Mouse (Mus musculus) brain, embryonic 14.5 days (tissue): ENCODE measurements around the gene Ccdc167. TPM values are rescaled to one million over a fixed set of nuclear protein-coding genes. Genes with fewer than 3 reads are reported as not detected.
"Not testable (repeated sequence)": the region's sequence is repeated elsewhere in the genome, so short reads cannot be mapped to it uniquely, and the experiment has no call there.

ENCODE experiments used
- DNase-seq: peaks from one replicate; pipeline ENCODE4 v3.0.0-alpha.2; 2011; ENCODE audit warnings: low read depth
- CTCF ChIP-seq: fragments of 200-500 bp; IDR thresholded peaks from 2 replicates; pipeline ENCODE4 v1.5.1; 2012; ENCODE audit warnings: inconsistent platforms, mild to moderate bottlenecking, moderate library complexity, borderline replicate concordance; ENCODE audit not compliant: insufficient read depth, insufficient read length; ENCODE audit errors: extremely low read depth
- POLR2A ChIP-seq: fragments of 200-500 bp; IDR thresholded peaks from 2 replicates; pipeline ENCODE4 v1.6.1; 2012; ENCODE audit warnings: mild to moderate bottlenecking, inconsistent platforms, borderline replicate concordance; ENCODE audit not compliant: poor library complexity, insufficient read depth, insufficient read length, severe bottlenecking; ENCODE audit errors: extremely low read depth
- polyA plus RNA-seq: library from polyadenylated mRNA; depleted of rRNA; stranded (reverse); fragments of >200 nt; gene quantifications from 2 replicates; pipeline ENCODE4 v1.2.3, GENCODE M21; 2012

The Ccdc167 gene
- polyA plus RNA-seq, 1 experiment, result 18.2 TPM

GRCm38 (mm10) chr17:29736448-29737014 is 19.7 kb upstream of the Ccdc167 start:
- peak; percentile 91 for DNase-seq
- TF ChIP-seq CTCF (no peak), POLR2A (no peak)

GRCm38 (mm10) chr17:29732522-29732921 is 15.7 kb upstream of the Ccdc167 start:
- DNase-seq, result no peak
- no peak for TF ChIP-seq POLR2A

GRCm38 (mm10) chr17:29731953-29732325 is 15.1 kb upstream of the Ccdc167 start:
- no peak for TF ChIP-seq CTCF
- TF ChIP-seq POLR2A, result no peak
- peak; percentile 89 for DNase-seq

GRCm38 (mm10) chr17:29731266-29731952 is 14.6 kb upstream of the Ccdc167 start:
- no peak for TF ChIP-seq CTCF
- no peak for TF ChIP-seq POLR2A
- DNase-seq, result no peak

GRCm38 (mm10) chr17:29730510-29731265 is 13.8 kb upstream of the Ccdc167 start:
- DNase-seq, result peak; percentile 89
- TF ChIP-seq POLR2A, result no peak
- TF ChIP-seq CTCF, result no peak

- TF ChIP-seq CTCF (no peak), POLR2A (no peak)
- DNase-seq, result no peak
These were observed 11.2 kb upstream of the Ccdc167 start for GRCm38 (mm10) chr17:29728082-29728481.

GRCm38 (mm10) chr17:29725027-29725620 is 8.3 kb upstream of the Ccdc167 start:
- TF ChIP-seq POLR2A, result no peak
- no peak for TF ChIP-seq CTCF
- DNase-seq, result peak; percentile 71

GRCm38 (mm10) chr17:29724610-29725009 is 7.8 kb upstream of the Ccdc167 start:
- TF ChIP-seq CTCF (no peak), POLR2A (no peak)
- peak; percentile 89 for DNase-seq

GRCm38 (mm10) chr17:29720755-29721365 is 4.0 kb upstream of the Ccdc167 start:
- peak; percentile 66 for DNase-seq
- TF ChIP-seq POLR2A (no peak), CTCF (no peak)

GRCm38 (mm10) chr17:29719628-29720575 is 3.1 kb upstream of the Ccdc167 start:
- no peak for TF ChIP-seq CTCF
- TF ChIP-seq POLR2A, result no peak
- peak; percentile 48 for DNase-seq

GRCm38 (mm10) chr17:29718660-29719059 is 1.8 kb upstream of the Ccdc167 start:
- DNase-seq, result peak; percentile 80
- TF ChIP-seq CTCF (no peak), POLR2A (no peak)

- not testable (repeated sequence) for DNase-seq
These were observed 3.1 kb downstream of the Ccdc167 start for GRCm38 (mm10) chr17:29713734-29714133.
